Mouse (Mus musculus) neural tube, embryonic 14.5 days (tissue): ENCODE results near the gene Ppm1n. TPM values are rescaled to one million over a fixed set of nuclear protein-coding genes. Genes with fewer than 3 reads are reported as not detected.
A peak's percentile ranks its signal among the peaks of the same experiment; 100 is the strongest.

ENCODE experiments used
- ATAC-seq: fragments of 200-750 bp; cut with Nextera tagmentation; 2 replicates; pipeline ENCODE4 v1.8.0; 2017; ENCODE audit warnings: low read depth, mild to moderate bottlenecking, moderate TSS enrichment, moderate library complexity
- H3K27ac ChIP-seq: fragments of 300-500 bp; sonication (generic); 2 replicates; pipeline ENCODE4 v1.5.1; 2014; ENCODE audit warnings: low read depth, mild to moderate bottlenecking, control low read depth, low read length, moderate library complexity, mixed read lengths
- H3K27me3 ChIP-seq: fragments of 300-500 bp; sonication (generic); 2 replicates; pipeline ENCODE4 v1.6.1; 2014; ENCODE audit warnings: low read length; ENCODE audit not compliant: control insufficient read depth, insufficient read depth
- H3K36me3 ChIP-seq: fragments of 300-500 bp; sonication (generic); 2 replicates; pipeline ENCODE4 v1.6.1; 2014; ENCODE audit warnings: low read length, mixed read lengths; ENCODE audit not compliant: control insufficient read depth, insufficient read depth
- H3K4me1 ChIP-seq: fragments of 300-500 bp; sonication (generic); 2 replicates; pipeline ENCODE4 v1.6.1; 2014; ENCODE audit warnings: low read length; ENCODE audit not compliant: control insufficient read depth, insufficient read depth
- H3K4me2 ChIP-seq: fragments of 300-500 bp; sonication (generic); 2 replicates; pipeline ENCODE4 v1.6.1; 2014; ENCODE audit warnings: mild to moderate bottlenecking, low read depth, low read length, control low read depth
- H3K4me3 ChIP-seq: fragments of 300-500 bp; sonication (generic); 2 replicates; pipeline ENCODE4 v1.5.1; 2014; ENCODE audit warnings: low read depth, low read length, control low read depth, mixed read lengths
- H3K9ac ChIP-seq: fragments of 300-500 bp; sonication (generic); replicated peaks from 2 replicates; pipeline ENCODE4 v1.6.1; 2014; ENCODE audit warnings: low read depth, mild to moderate bottlenecking, control low read depth, low read length, mixed read lengths
- H3K9me3 ChIP-seq: fragments of 300-500 bp; sonication (generic); 2 replicates; pipeline ENCODE4 v1.6.1; 2016; ENCODE audit warnings: low read length; ENCODE audit not compliant: control insufficient read depth
- WGBS: fragments of 180-500 bp; shearing (Covaris S2); extraction: QIAGEN DNeasy Blood & Tissue Kit; methylation state at CpG from one replicate; pipeline ENCODE4 v1.1.7; 2014; 5-methylcytosine and 5-hydroxymethylcytosine counted together
- polyA plus RNA-seq: library from polyadenylated mRNA; unstranded; fragments of >200 nt; fragmentation: Nextera tagmentation; extraction: Ambion mirVana; gene quantifications from 2 replicates; pipeline ENCODE4 v1.2.1, GENCODE M21; 2014

Gene Ppm1n
- polyA plus RNA-seq, 1 experiment from 2014 or later = 0.75 TPM

GRCm38 (mm10) chr7:19303770-19304169 lies 23.9 kb upstream of the Ppm1n start:
- Histone ChIP-seq H3K27ac (no peak overlapping the region), H3K4me1 (peaks cover 11% of the 10 kb centered on the region; the same call in 1 of the 2 replicates), H3K4me2 (peak overlapping the region; percentile 9; the same call in 1 of the 2 replicates), H3K4me3 (no peak overlapping the region), H3K36me3 (no peaks in the 10 kb centered on the region), H3K9me3 (no peaks in the 10 kb centered on the region), H3K27me3 (peaks cover 35% of the 10 kb centered on the region), H3K9ac (no peak overlapping the region)
- no peak for ATAC-seq
- under 1% methylated on average over 16 of the region's 16 CpGs for WGBS

GRCm38 (mm10) chr7:19303046-19303305 lies 23.1 kb upstream of the Ppm1n start:
- peaks cover 35% of the 10 kb centered on the region for H3K27me3 ChIP-seq
- 0 out of 2 replicates have a peak, but pooled peaks cover 10% of the 10 kb centered on the region for H3K4me1 ChIP-seq
- no peaks in the 10 kb centered on the region for H3K36me3 ChIP-seq
- 78% methylated on average over 12 of the region's 12 CpGs for WGBS
- H3K4me2 ChIP-seq = no peak overlapping the region
- no peak for ATAC-seq
- H3K27ac ChIP-seq = no peak overlapping the region
- H3K9me3 ChIP-seq = no peaks in the 10 kb centered on the region
- H3K4me3 ChIP-seq = no peak overlapping the region
- H3K9ac ChIP-seq = no peak overlapping the region

GRCm38 (mm10) chr7:19302264-19303045 lies 22.6 kb upstream of the Ppm1n start:
- Histone ChIP-seq H3K4me1 (0 out of 2 replicates have a peak, but pooled peaks cover 6% of the 10 kb centered on the region), H3K36me3 (no peaks in the 10 kb centered on the region), H3K4me2 (peak overlapping the region; percentile 50; the same call in 1 of the 2 replicates), H3K9me3 (no peaks in the 10 kb centered on the region), H3K27me3 (peaks cover 35% of the 10 kb centered on the region), H3K27ac (no peak overlapping the region), H3K9ac (no peak overlapping the region), H3K4me3 (peak overlapping the region; percentile 37; the same call in 1 of the 2 replicates)
- WGBS = 51% methylated on average over 13 of the region's 13 CpGs
- ATAC-seq = no peak

- 12% methylated on average over 16 of the region's 16 CpGs for WGBS
- Histone ChIP-seq H3K9me3 (no peaks in the 10 kb centered on the region), H3K9ac (peak overlapping the region; percentile 17; the same call in 1 of the 2 replicates), H3K4me1 (0 out of 2 replicates have a peak, but pooled peaks cover 6% of the 10 kb centered on the region), H3K4me2 (peak overlapping the region; percentile 50), H3K27me3 (peaks cover 31% of the 10 kb centered on the region), H3K27ac (no peak overlapping the region), H3K4me3 (peak overlapping the region; percentile 37), H3K36me3 (no peaks in the 10 kb centered on the region)
- ATAC-seq = no peak
Observed at GRCm38 (mm10) chr7:19301461-19302263, 21.8 kb upstream of the Ppm1n start.

- H3K4me2 ChIP-seq = peak overlapping the region; percentile 50
- 0 out of 2 replicates have a peak, but pooled peaks cover 6% of the 10 kb centered on the region for H3K4me1 ChIP-seq
- ATAC-seq = peak; percentile 87
- peak overlapping the region; percentile 37 for H3K4me3 ChIP-seq
- H3K9me3 ChIP-seq = no peaks in the 10 kb centered on the region
- H3K9ac ChIP-seq = peak overlapping the region; percentile 29; the same call in 1 of the 2 replicates
- H3K27ac ChIP-seq = no peak overlapping the region
- under 1% methylated on average over 29 of the region's 29 CpGs for WGBS
- H3K27me3 ChIP-seq = peaks cover 22% of the 10 kb centered on the region
- H3K36me3 ChIP-seq = no peaks in the 10 kb centered on the region
Observed at GRCm38 (mm10) chr7:19300501-19301421, 20.9 kb upstream of the Ppm1n start.

GRCm38 (mm10) chr7:19299194-19299593 lies 19.3 kb upstream of the Ppm1n start:
- 19% methylated on average over 3 of the region's 3 CpGs for WGBS

GRCm38 (mm10) chr7:19297794-19298193 lies 17.9 kb upstream of the Ppm1n start:
- H3K4me3 ChIP-seq = no peak overlapping the region
- H3K9me3 ChIP-seq = no peaks in the 10 kb centered on the region
- 0 out of 2 replicates have a peak, but pooled peaks cover 5% of the 10 kb centered on the region for H3K36me3 ChIP-seq
- H3K4me1 ChIP-seq = no peaks in the 10 kb centered on the region
- H3K9ac ChIP-seq = no peak overlapping the region
- H3K27me3 ChIP-seq = peaks cover 3% of the 10 kb centered on the region; the same call in 1 of the 2 replicates
- 90% methylated on average over 5 of the region's 5 CpGs for WGBS
- no peak overlapping the region for H3K27ac ChIP-seq
- no peak for ATAC-seq
- H3K4me2 ChIP-seq = no peak overlapping the region

More at GRCm38 (mm10) chr7:19299194-19299593, 19.3 kb upstream of the Ppm1n start:
- H3K4me3 ChIP-seq = no peak overlapping the region
- H3K36me3 ChIP-seq = no peaks in the 10 kb centered on the region
- peaks cover 12% of the 10 kb centered on the region for H3K27me3 ChIP-seq
- no peak overlapping the region for H3K9ac ChIP-seq
- H3K4me2 ChIP-seq = no peak overlapping the region
- H3K9me3 ChIP-seq = no peaks in the 10 kb centered on the region
- no peak for ATAC-seq
- no peak overlapping the region for H3K27ac ChIP-seq
- H3K4me1 ChIP-seq = 0 out of 2 replicates have a peak, but pooled peaks cover 3% of the 10 kb centered on the region

- H3K4me3 ChIP-seq = no peak overlapping the region
- H3K36me3 ChIP-seq = 0 out of 2 replicates have a peak, but pooled peaks cover 6% of the 10 kb centered on the region
- 85% methylated on average over 6 of the region's 6 CpGs for WGBS
- no peaks in the 10 kb centered on the region for H3K27me3 ChIP-seq
- no peaks in the 10 kb centered on the region for H3K4me1 ChIP-seq
- no peak for ATAC-seq
- no peak overlapping the region for H3K9ac ChIP-seq
- H3K4me2 ChIP-seq = no peak overlapping the region
- H3K9me3 ChIP-seq = no peaks in the 10 kb centered on the region
- H3K27ac ChIP-seq = no peak overlapping the region
Observed at GRCm38 (mm10) chr7:19297034-19297433, 17.2 kb upstream of the Ppm1n start.
